7 mouse cellular contexts compared by ENCODE assay signal in genomic region chr17:83903467-83903866, GRCm38 (mm10). TPM values are rescaled to one million over a fixed set of nuclear protein-coding genes. Genes with fewer than 3 reads are reported as not detected.
A peak's percentile ranks its signal among the peaks of the same experiment; 100 is the strongest.
DNase-seq lines count a peak whose midpoint lies in the region; ATAC-seq lines count a peak whose summit lies in the region.

No protein-coding gene starts in this region.

- peak; percentile 84 to 86 for DNase-seq in cerebellum, postnatal 14 days
- DNase-seq in frontal cortex, postnatal 14 days (ENCODE audit: low spot score in 2 of 2): peak; percentile 58 to 65
- DNase-seq in left cerebral cortex, postnatal 10 days (ENCODE audit: extremely low spot score in 1 of 2, low spot score in 2 of 2): peak; percentile 68 to 79
- peak; percentile 87 for DNase-seq in mesoderm, embryonic 11.5 days (ENCODE audit: low read depth, low spot score)
- peak; percentile 17 to 45 for DNase-seq in right cerebral cortex, postnatal 36 days (ENCODE audit: low spot score in 2 of 2)

- ATAC-seq in activated CD4-positive, CD25-positive, alpha-beta regulatory T cell, adult 4 months: peak; percentile 54
- ATAC-seq in inflammation-experienced regulatory T-cells, adult 6 months: peak; percentile 68

- intact Hi-C loops in left cerebral cortex, postnatal 10 days (cut with DNase I): loop anchor here (2.0 to 10.0 kb wide), 3 partner anchors 101 to 481 kb away; no protein-coding TSS in a partner anchor

RNA-seq across cellular contexts. Expression of gene Haao, which starts 55.7 kb away (rescaled TPM):
- 1 to 10 TPM; 1.3 to 3.2 TPM for polyA plus RNA-seq in activated CD4-positive, CD25-positive, alpha-beta regulatory T cell, adult 4 months (2017; shearing (Covaris generic))
- polyA plus RNA-seq in inflammation-experienced regulatory T-cells, adult 6 months (2017; shearing (Covaris generic)): 1 to 10 TPM in 2 of 3 experiments, under 1 TPM in 1; 0.89 to 4.4 (median 1.1) TPM
- total RNA-seq in left cerebral cortex, postnatal 10 days (2021): not detected

Comparison
In these comparisons a context has a peak if more than half of its experiments do, and no peak if none do; other contexts are left out.
1. Peak in every context shown above with its lines: DNase-seq and ATAC-seq.
2. DNase-seq: peak in every context shown above with its lines; median percentile 87 in mesoderm, embryonic 11.5 days; 85 in cerebellum, postnatal 14 days; 74 in left cerebral cortex, postnatal 10 days; 62 in frontal cortex, postnatal 14 days; 31 in right cerebral cortex, postnatal 36 days.